Mouse (Mus musculus) liver (tissue): ENCODE results near the gene Mvb12b.
A peak's percentile ranks its signal among the peaks of the same experiment; 100 is the strongest.

Experiments
- DNase-seq: peaks from one replicate; pipeline ENCODE4 v3.0.0-alpha.2; 2020; ENCODE audit warnings: mixed read lengths

Gene Mvb12b

DNA sequence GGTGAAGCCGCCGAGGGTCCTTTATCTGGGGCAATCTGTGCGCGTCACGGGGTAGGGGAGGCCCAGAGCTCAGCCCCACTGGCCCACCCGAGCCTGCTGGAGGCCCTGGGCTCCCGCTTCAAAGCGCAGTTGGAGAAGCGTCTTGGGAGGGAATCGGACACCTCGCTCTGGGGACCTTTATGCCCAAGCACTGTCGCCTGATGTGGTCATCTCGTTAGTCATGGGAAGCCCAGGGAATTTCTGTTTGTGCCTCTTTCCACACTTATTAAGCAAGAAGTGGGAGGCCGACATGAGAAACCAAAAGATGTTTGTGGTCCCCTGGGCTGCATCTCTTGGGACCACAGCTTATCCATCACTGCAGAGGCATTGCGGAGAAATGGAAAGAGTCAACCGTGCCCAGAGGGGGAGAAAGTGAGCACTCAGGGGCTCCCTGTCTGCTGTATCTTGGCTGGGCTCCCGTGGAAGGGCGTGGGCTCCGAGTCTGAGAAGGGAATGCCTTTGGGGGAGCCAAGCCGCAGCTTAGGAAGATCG is 169.9 kb downstream of the Mvb12b start:
- no peak for DNase-seq

DNA sequence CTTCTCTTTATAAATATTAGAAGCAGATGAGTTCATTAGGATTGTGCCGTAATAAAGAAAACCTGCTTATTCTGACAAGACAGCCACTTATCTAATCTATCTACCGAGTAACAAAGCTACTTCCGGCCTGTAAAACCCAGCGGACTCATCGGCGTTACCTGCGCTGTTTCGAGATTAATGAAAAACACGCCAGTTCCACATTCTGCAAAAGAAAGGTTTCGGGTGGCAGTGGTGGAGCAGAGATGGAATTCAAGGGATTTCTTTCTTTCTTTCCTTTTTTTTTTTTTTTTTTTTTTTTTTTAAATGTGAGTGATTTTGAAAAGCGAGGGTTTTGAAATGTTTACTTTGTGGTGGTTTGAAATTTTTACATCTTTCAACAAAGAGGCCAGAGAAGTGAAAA is 170.4 kb downstream of the Mvb12b start:
- no peak for DNase-seq

DNA sequence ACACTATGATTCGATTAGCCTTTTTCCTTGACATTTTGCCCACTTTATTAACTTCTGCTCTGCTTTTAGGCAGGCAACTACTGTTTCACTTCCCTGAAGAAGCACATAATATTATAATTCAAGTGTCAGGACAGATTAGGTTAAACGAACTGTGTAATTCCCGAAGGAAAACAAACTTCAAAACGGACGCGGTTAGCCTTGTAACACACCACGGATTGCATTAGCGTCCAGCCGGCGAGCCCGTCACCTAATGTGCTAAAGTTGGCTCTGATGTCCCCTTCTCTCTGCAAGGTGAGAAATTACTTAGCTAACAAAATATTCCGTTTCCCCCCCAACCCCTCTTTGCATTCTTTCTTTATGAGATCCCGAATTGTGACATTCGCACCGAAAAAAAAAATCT is 170.9 kb downstream of the Mvb12b start:
- no peak for DNase-seq

DNA sequence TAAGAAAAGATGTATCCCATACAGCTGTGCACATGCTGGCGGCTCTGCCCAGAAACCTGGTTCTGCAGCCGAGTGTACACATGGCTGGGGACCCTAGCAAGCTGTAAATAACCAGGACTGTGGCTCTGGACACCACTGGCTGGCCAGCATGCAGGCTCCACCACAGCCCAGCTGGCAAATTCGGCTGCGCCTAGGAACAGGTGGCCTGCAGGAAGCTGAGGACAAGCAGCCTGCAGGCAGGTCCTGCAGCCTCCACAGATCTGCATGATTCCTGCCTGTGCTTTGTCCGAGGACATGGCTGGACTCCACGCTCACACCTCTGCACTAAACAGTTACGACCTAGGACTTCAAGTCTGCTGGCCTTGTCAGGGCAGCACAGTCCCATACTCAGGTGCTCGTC is 172.8 kb downstream of the Mvb12b start:
- no peak for DNase-seq

DNA sequence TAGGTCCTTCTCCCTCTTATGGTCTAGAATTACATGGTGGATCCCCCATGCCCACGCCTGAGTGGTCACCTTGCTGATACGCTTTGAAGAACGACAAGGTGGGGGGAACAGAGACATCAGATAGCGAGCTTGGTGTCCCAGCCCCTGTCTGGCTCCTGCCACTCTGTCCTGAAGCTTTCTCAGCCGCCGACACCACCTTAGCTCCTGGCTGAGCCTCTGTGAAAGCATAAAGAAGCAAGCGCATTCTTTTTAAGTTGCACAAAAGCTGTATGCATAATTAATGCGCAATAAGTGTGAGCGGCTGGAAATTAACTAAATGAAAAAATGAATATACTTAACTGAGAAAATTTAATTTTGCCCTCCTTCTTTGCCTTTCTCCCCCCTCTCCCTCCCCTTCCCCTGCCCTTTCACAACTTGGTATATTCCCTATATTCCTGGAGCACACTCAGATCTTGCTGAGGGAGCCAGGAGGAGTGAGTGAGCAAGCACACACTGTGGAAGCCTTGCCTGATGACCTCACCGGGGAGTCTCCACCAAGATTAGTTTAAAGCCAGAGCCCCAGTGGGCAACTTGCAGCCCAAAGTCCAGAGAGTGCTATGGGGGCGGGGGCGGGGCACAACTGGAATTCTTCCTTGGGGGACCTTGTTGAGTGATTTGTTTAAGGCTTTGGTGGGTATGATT is 174.0 kb downstream of the Mvb12b start:
- no peak for DNase-seq

DNA sequence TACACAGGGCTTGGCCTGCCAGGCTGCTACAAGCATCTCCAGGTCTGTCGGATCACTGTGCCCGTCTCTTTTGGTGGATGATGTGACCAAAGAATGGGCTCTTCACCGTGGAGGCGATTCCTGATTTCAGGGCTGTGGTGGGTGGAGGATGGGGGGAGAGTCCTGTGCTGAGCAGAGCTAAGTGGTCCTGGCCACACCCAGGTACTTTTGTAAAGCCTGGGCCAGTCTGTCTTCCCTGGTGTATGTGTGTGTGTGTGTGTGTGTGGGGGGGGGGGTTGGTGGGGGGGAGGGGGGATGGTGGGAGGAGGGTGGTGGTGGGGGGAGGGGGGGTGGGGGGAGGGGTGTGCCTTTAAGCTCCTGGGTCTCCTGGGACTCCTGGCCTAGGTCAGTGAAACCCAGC is 174.9 kb downstream of the Mvb12b start:
- no peak for DNase-seq

DNA sequence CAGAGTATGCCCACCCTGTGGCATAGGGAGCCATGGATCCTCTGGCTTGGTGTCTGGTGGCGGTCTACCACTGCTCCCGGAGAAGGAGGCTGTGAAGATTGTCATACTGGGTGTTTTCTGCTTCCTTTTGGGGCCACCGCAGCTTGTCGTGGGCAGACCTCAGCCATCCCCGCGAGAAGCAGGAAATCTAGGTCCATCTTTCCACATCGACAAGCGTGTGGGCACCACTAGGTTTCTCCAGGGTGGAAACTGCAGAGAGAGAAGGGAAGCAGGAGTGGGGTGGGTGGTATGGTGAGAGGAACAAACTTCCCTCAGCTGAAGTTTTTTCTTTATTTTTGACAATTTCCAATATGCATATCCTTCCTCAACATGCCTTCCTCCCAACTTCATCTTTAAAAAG is 178.9 kb downstream of the Mvb12b start:
- DNase-seq: no peak

DNA sequence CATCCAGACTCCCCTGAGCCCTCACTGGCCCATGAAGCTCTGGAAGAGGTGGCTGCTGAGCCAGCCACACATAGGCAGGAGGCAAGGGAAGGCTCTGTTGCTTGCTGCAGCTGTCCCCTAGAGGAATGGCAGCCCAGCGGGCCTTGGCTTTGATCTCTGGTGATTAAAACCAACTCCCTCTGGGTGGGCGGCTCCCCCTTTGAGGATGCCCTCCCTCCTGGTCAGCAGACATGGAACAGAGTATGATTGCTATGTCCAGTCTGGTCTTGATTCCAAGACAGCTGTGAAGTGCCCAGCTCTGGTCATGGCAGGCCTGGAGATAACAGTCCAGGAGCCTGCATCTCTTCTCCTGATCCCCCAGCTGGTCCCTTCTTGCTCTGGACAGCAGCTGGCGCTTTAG is 179.7 kb downstream of the Mvb12b start:
- no peak for DNase-seq

DNA sequence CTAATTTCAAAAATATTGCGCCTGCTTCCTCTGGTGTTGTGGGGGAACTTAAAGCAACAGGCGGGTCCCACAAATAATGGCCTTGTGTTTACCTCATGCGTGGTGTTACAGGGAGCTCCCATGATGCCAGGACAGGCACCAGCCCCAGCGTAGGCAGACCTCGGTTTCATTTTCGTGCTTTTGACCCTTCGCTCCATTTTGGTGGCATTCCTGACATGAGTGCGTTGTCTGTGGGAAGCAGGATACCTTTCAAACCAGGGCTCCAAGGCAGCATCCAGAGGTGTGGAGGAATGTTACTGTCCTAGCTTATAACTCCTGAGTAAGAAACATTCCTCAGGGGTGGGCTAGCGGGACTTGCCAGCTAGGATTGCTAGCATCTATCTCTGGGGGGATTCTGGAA is 181.3 kb downstream of the Mvb12b start:
- no peak for DNase-seq

DNA sequence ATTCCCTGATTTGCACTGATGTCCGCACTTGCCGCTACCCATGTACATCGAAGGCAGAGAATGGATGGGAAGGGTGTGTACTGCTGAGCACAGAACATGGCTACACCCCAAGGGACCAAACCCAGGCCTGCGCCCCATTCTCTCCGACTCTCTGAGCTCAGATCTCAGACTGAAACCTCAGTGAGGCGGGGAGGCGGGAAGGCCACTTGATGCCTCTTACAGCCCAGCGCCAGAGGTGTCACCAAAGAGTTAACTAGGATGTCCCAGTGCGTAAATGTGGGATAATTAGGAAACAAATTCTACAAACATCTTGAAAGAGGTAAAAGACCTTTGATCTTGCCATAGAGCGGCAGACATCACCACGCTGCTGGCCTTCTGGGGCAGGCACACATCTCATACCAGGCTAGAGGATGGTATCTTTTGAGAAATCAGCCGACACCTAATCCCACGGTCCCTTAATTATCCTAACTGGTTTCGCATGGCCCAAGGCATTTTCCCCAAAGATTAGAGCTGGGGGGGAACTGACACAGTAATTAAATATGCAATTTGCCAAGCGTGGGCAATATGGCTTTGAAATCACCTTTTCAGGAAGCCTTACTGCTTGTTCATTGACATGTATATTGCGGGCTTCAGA is 181.9 kb downstream of the Mvb12b start:
- no peak for DNase-seq

DNA sequence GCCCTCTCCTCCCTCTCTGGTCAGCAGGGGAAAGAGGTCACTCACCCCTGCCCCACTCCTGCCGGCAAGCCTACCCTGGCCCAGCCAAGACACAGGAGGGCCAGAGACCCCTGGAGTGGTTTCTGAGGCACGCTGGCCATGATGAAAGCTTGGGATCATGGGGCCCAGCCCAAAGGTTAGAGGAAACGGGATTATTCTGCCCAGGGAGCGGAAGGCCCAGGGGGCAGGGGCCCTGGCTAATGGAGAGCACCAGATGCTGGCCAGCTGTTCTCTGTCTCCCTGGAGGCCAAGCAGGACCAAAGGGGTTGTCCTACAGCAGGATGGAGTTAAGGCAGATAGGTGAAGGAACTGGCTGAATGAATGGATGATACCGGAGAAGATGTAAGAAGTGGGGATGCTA is 184.5 kb downstream of the Mvb12b start:
- no peak for DNase-seq

DNA sequence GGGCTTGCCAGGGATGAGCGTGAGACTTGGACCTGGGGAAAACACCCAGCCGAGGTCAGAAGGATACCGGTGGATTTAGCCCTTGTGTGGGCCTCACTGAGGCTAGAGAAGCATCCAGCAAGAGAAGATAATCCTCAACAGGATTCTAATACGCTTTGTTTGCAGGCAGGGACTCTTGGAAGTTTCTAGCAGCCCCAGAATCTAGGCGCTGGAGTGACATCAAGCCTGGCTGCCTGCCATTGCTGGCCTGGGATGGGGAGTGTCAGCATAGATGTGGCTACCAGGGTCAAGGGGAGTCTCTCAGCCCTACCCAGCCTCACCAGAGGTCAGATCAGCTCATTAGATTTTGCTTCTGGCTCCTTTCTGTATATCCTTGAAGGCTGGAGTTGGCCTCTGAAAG is 185.0 kb downstream of the Mvb12b start:
- DNase-seq: no peak

DNA sequence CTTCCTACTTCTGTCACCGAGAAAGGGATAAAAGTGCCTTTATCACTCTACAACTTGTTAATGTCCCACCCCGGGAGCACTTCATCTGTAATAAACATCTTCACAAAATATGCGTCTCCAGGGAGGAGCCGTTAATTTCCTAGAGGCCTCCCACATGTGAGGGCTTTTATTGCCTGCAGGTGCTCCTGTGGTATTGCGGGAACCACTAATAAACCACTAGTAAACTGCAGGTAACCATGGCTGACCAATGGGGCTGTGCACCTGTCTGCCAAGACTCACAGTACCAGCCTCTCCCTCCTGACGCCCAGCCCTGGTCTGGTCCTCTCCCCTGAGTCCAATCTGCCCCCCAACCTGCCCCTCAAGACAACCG is 186.3 kb downstream of the Mvb12b start:
- no peak for DNase-seq

DNA sequence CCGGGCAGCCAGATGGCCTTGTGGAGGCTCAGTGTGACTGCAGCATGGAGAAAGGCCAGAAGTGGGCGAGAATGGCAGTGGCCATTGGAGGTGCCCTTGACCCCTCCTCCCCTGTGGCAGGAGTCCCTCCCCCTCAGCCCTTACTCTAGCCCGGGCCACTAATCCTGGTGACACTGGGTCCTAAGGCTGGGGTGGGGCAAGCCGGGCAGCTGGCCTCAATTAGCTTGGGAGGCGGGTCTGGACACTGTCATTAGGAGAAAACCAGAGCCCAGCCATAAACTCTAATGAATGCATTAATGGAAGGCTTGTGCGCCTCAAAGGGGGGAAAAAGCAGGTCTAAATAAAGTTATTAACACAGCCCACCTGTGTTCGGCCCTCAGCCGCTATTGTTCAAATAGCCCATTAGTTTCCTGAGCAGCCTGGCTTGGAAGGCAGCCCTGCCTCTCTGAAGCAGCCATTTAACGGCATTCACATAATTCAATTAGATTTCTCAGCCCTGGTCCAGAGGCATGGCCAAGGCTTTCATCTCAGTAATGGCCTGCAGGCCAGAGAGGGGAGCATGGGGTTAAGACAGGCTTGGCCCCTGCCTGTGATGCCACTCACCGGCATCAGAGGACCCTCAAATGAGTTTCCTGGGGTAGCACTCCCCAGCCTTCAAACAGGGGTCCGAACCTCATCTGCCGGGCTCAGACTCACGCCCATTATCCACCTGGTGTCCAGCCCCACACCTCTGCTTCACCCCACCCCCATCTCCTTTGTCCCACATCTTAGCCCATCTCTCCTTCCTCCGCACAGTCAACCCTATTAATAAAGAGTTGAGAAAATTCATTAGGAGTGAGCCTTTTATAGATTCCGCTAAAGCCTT is 186.9 kb downstream of the Mvb12b start:
- DNase-seq: no peak

DNA sequence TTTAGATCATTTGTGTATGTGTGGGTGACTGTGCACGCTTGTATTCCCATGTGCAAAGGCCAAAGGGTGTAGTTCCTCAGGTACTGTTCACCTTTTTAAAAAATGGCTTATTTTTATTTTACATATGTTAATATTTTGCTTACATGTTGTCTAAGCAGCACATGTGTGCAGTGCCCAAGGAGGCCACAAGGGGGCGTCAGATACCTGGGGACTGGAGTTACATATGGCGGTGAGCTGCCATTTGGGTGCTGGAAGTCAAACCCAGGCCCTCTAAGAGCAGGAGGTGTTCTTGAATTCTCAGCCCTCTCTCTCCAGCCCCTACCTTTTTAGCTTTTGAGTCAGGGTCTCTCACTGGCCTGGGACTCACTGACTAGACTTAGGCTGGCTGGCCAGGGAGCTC is 188.8 kb downstream of the Mvb12b start:
- peak; percentile 15 for DNase-seq

DNA sequence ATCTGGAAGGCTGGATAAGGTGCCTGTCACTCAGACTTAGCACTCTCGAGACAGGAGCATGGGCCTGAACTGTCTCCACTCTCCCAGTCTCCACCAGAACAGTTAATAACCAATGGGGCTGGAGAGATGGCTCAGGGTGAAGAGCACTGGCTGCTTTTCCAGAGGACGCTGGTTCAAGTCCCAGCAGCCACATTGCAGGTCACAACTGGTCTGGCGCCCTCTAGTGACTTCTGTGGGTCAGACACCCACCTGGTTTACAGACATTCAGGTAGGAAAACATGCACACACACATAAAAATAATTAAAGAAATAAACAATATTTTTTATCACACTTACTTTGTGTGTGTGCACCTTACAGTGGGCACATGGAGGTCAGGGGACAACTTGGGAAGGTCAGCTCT is 191.3 kb downstream of the Mvb12b start:
- DNase-seq: no peak

DNA sequence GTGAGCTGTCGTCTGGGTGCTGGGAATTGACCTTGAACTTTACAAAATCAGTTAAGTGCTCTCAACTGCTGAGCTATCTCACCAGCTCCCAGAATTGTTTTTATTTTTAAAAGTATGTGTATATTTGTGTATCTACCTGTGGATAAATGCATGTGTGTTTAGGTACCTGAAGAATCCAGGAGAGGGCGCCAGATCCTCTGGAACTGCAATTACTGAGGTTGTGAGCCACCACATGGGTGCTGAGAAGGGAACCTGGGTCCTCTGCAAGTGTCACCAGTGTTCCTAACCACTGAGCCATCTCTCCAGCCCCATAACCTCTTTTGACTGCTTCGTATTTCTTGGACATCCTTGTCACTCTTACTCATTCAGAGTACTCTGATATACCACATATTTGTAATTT is 193.8 kb downstream of the Mvb12b start:
- no peak for DNase-seq

DNA sequence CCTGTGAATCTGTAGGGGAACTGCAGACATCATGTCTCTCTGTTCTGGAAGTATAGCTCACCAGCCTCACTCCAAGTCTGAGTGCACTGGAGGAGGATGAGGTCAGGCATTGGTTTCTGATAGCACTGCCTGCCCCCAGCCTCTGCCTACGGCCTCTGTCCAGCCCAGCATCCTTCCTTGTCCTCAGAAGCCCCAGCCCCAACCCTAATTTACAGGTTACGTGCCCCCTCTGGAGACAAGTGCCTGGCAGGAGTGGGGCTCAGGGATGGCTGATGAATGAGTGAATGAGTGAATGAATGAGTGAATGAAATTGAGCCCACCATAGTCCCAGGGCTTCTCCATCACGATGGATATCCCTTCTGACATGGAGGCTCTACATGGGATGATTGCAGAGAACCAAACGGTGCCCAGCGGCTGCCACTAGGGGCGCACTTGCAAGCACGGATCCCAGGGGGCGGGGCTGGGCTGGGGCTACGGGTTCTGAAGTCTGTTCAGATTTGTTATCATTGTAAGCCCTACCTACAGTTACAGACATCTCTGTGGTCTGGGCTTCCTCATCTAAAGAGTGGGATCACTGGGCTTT is 197.8 kb downstream of the Mvb12b start:
- DNase-seq: peak; percentile 47

DNA sequence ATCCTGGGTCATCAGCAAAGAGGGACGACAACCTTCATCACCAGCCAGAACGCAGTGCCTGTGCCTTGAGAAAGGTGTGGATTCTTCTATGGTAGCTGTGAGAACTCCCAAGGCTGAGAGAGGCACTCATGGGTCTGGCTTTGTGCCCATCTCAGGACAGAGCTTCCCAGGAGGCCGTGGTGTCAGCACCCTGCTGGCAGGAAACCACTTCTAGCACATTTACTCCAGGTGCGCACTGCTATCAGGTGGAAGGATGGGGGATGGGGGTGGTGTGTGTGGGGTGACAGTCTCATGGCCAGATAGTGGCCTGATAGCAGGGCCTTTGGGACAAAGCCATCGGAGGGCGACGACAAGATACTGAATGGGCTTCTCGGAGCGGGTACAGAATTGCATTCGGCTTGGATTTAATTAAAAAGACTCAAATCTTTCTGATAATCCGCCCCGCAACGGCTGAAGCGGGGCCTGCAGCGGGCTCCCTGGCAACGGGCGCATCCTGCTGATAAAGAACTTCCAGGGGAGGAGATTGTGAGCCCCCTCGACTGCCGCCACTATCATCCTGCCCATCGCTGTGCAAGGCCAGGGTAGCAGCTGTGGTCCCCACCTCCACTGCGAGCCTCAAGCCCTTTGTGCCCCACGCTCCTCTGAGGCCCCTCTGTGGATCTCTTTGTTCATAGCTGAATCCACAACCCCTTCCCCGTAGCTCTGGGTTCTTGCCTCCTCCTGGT is 198.4 kb downstream of the Mvb12b start:
- no peak for DNase-seq

DNA sequence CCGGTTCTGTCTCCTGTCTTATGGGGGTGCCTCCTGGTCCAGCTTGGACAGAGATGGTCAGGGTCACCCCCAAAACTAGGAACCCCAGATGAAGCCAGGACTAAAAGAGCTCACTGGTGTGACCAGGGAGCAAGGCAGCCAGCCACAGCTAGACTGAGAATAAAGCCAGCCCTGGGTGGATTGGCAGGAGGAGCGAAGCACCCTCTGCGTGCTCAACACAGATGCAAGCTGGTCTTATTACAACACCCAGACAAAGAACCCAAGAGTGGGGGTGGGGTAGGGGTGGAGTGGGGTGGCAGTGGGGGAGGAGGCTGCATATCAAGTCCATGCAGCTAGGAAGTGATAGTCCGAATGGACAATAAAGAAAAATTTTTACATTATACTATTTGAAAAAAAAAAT is 204.2 kb downstream of the Mvb12b start:
- no peak for DNase-seq

DNA sequence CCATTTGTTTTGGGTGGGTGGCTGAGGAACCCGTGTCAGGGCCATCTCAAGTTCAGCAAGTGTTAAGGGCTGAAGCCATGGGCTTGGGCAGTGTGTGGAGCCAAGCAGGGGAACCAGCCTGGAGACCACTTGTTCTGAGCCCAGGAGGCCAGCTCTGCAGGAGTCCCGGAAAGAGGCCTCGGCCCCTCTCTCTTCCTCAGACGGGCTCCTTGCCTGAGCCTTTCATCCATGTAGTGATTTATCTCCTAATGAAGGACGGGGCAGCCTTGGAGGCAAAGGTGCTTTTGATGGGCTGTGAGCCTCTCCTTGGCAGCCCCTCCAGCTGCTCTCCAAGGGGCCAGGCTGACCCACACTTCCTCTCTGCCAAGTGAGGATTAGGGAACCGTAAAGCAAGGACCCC is 204.7 kb downstream of the Mvb12b start:
- no peak for DNase-seq

DNA sequence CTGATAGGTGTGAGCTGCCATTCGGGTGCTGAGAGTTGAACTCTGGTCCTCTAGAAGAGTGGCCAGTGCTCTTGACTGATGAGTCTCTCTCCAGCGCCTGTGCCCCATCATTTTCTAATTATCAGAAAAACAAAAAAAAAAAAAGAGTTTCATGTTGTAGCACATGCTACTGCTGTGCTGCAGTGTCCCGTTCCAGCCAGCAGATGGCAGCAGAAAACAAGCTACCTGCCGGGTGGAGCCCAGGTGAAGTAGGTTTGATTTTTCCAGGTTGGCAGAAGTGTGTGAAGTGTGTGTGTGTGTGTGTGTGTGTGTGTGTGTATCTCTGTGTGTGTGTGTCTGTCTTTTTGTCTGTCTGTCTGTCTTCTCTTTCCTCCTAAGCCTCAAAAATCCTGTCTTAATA is 205.5 kb downstream of the Mvb12b start:
- DNase-seq: peak; percentile 66
